In genomic region chr1:92366249-92366648, GRCm38 (mm10) we compare ENCODE assay signal across 25 mouse cellular contexts.
DNase-seq lines count a peak whose midpoint lies in the region; ATAC-seq lines count a peak whose summit lies in the region.
"Had no signal": no experiment of that assay in that cellular context is flagged by ENCODE, and none has a peak within 500 bp of the region (broad histone marks: within the 10 kb centered on the region; RNA-seq: fewer than 3 reads in every experiment).

No protein-coding gene starts in this region.

- ATAC-seq in intestine, embryonic 16.5 days, result no peak
- ATAC-seq: CD4-positive, CD25-positive, alpha-beta regulatory T cell, adult 4 months; forebrain, embryonic 14.5 days; forebrain, embryonic 16.5 days had no signal

- H3K4me3 ChIP-seq in intestine, embryonic 16.5 days (ENCODE audit: low read length), result no peak overlapping the region
- H3K4me3 ChIP-seq: embryonic facial prominence, embryonic 12.5 days; embryonic facial prominence, embryonic 15.5 days; erythroblast, embryonic 14.5 days; forebrain, embryonic 10.5 days; forebrain, embryonic 12.5 days had no signal

- H3K27me3 ChIP-seq in intestine, embryonic 16.5 days (replicated peaks; ENCODE audit: control insufficient read depth, insufficient read depth, low read length), result no peaks in the 10 kb centered on the region
- H3K27me3 ChIP-seq: embryonic facial prominence, embryonic 12.5 days; embryonic facial prominence, embryonic 15.5 days; forebrain, embryonic 12.5 days had no signal

- peaks cover 2% of the 10 kb centered on the region; the same call in 1 of the 2 replicates for H3K4me1 ChIP-seq in intestine, embryonic 16.5 days (ENCODE audit: control insufficient read depth, insufficient read depth, low read length)

- H3K36me3 ChIP-seq in intestine, embryonic 16.5 days (ENCODE audit: control insufficient read depth, insufficient read depth, low read length), result no peaks in the 10 kb centered on the region
- H3K36me3 ChIP-seq: embryonic facial prominence, embryonic 12.5 days; embryonic facial prominence, embryonic 15.5 days; forebrain, embryonic 10.5 days; forebrain, embryonic 12.5 days; G1E had no signal

- H3K9ac ChIP-seq in intestine, embryonic 16.5 days (ENCODE audit: low read depth, low read length), result no peak overlapping the region
- H3K9ac ChIP-seq: embryonic facial prominence, embryonic 12.5 days; embryonic facial prominence, embryonic 15.5 days; forebrain, embryonic 12.5 days had no signal

- WGBS in intestine, embryonic 16.5 days, result 71% methylated on average over 5 of the region's 5 CpGs

- H3K27ac ChIP-seq in intestine, embryonic 16.5 days (ENCODE audit: low read length), result no peak overlapping the region
- H3K27ac ChIP-seq: embryonic facial prominence, embryonic 12.5 days; embryonic facial prominence, embryonic 15.5 days; forebrain, embryonic 10.5 days; forebrain, embryonic 12.5 days had no signal

- peak; percentile 83 for DNase-seq in heart, adult 11 months
- no peak for DNase-seq in heart, postnatal 14 days
- DNase-seq in MN1 (ENCODE audit: low spot score), result peak; percentile 38
- DNase-seq in left cerebral cortex, postnatal 14 days (ENCODE audit: low spot score in 2 of 2), result no peak
- DNase-seq: adrenal gland, adult 2 months; adrenal gland, postnatal 10 days; adrenal gland, postnatal 25 days; B cell, adult 2 months; cerebellum, adult 11 months; cerebellum, adult 18-20 months; cerebellum, adult 8-10 months; cerebellum, adult 9-11 months; cerebellum, postnatal 14 days; cerebellum, postnatal 36 days; embryo, embryonic 11 days had no signal

- no peaks in the 10 kb centered on the region for H3K9me3 ChIP-seq in intestine, embryonic 16.5 days (ENCODE audit: control insufficient read depth, low read length)
- H3K9me3 ChIP-seq: embryonic facial prominence, embryonic 12.5 days; embryonic facial prominence, embryonic 15.5 days; forebrain, embryonic 10.5 days; forebrain, embryonic 12.5 days; G1E had no signal

- H3K4me2 ChIP-seq in intestine, embryonic 16.5 days (ENCODE audit: low read depth, low read length), result no peak overlapping the region
- H3K4me2 ChIP-seq: embryonic facial prominence, embryonic 12.5 days; embryonic facial prominence, embryonic 15.5 days; forebrain, embryonic 12.5 days had no signal

- intact Hi-C loops in heart, postnatal 14 days (cut with DNase I), result no loop called here
- intact Hi-C loops in left cerebral cortex, postnatal 14 days (cut with DNase I), result no loop called here

Comparison
In these comparisons a context has a peak if more than half of its experiments do, and no peak if none do; other contexts are left out.
1. DNase-seq: peak in heart, adult 11 months (single experiment) and MN1 (single experiment); none in heart, postnatal 14 days (0 of 2) and left cerebral cortex, postnatal 14 days (0 of 2).